Mouse (Mus musculus): Measurements from ENCODE around the gene 1700069L16Rik.

The 1700069L16Rik gene

DNA sequence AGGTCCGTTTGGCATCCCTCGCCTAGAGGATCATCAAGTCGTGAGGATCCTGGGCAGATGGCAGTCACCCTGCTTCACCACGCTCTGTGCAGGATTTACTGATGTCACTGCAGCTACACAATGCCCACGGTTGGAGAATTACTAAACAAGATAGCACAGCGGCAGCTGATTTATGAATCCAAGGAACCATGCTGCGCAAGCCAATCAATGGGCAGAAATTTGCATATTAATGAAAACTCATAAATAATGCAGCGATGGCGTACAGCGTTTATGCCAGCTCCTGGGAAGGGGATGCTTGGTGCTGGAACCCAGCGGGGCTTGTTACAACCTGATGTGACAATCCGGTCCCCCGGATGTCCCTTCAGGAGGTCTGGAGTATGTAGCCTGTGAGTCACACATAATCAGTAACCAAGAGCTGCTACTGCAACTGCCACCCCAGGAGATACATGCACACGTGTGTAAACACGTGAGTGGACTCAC is 34.5 kb downstream of the 1700069L16Rik start:
- DNase-seq (ENCODE audit: low read depth, low spot score), result no peak

DNA sequence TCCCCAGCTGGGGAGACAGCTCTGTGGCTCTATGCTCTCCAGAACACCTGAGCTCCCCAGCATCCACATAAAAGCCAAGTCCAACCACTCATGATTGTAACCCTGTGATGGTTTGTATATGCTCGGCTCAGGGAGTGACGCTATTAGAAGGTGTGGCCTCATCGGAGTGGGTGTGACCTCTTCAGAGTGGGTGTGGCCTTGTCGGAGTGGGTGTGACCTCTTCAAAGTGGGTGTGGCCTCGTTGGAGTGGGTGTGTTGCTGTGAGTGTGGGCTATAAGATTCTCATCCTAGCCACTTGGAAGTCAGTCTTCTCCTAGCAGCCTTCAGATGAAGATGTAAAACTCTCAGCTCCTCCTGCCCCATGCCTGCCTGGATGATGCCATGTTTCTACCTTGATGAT is 37.1 kb downstream of the 1700069L16Rik start:
- no peak for DNase-seq (ENCODE audit: low read depth, low spot score)

DNA sequence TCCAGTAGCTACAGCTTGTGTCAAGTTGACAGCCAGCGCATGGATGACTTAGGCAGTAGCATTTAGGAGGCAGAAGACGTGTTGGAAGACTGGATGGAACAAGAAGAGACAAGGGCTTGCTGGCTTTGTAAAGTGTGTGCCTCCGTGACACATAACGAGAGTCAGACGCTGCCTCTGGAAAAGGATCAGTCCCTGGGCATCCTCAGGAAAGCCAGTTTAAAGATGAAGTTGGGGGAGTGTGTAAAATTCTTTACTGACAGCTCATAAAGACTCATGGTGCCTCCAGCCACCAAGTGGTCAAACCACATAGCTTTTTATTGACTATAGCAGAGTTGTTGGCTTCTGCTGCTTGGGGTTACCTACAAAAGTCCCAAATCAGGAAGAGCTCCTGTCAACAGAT is 39.1 kb downstream of the 1700069L16Rik start:
- no peak for DNase-seq (ENCODE audit: low read depth, low spot score)

DNA sequence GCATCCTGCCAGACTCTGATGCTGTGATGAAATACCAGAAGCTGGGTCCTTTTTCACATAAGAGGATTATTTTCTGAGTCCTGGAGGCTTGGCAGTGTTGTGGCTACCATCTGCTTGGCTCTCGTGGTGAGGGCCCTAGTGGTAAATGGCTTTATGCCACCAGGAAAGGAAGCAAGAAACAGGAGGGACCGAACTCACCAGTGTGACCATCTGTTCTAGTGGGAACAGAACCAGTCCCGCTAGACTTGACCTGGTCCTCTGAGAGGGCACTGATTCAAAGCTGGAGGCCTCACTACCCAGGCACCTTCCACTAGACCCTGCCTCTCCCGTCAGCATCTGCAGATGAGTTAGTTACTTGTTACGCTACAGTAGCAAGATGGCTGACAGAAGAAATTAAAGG is 41.3 kb downstream of the 1700069L16Rik start:
- no peak for DNase-seq (ENCODE audit: low read depth, low spot score)

DNA sequence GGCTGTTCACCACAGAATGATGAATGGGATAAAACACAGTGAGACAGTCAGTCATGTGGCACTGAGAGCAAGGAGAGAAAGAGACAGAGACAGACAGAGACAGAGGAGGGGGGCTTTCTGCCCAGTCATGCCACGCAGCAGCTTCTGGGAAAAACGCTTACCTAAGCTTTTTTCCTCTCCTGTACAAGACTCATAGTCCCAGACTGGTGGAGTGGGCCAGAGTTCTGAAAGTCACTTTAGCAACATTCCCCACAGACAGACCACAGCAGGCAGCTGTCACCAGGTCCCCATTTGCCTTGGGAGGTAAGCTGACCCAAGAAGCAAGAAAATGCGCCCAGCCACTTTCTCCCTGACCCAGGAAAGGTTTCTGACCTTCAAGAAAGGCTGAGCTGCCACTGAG is 42.1 kb downstream of the 1700069L16Rik start:
- DNase-seq (ENCODE audit: low read depth, low spot score), result no peak

DNA sequence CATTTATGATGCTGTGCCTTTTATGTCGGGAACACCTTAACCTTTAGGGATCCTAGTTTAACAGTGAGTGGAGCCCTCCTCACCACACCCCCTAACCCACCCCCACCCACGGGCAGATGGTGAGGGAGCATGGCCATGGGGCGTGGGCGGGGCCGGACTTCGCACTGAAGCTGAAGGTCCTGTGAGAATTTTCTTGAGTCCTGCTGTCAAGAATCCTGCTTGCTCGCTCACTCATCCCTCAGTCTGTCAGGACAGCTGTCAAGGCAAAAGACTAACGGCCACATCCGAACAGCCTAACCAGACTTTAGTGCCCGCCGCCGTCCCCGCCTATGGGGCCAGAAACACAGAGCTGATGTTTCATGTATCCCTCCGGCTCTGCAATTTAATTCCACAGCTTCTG is 43.4 kb downstream of the 1700069L16Rik start:
- no peak for DNase-seq (ENCODE audit: low read depth, low spot score)

DNA sequence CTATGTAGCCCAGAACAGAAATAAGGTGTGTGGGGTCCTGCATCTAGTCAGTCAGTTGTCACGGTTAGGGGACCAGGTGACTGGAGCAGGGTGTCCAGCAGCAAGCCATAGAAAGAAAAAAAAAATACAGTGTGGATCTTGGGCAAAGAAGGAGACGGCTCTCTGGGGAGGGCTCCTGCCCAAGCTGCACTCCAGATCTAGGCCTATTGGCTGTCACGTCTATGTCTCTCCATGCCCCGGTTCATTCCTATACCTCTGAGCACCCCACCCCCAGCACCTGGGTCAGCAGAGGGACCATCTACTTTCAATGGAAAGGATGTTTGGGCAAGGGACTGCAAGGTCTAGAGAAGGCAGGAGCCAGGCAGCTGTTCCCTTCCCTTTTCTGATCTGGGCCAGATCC is 45.1 kb downstream of the 1700069L16Rik start:
- DNase-seq (ENCODE audit: low read depth, low spot score), result no peak

DNA sequence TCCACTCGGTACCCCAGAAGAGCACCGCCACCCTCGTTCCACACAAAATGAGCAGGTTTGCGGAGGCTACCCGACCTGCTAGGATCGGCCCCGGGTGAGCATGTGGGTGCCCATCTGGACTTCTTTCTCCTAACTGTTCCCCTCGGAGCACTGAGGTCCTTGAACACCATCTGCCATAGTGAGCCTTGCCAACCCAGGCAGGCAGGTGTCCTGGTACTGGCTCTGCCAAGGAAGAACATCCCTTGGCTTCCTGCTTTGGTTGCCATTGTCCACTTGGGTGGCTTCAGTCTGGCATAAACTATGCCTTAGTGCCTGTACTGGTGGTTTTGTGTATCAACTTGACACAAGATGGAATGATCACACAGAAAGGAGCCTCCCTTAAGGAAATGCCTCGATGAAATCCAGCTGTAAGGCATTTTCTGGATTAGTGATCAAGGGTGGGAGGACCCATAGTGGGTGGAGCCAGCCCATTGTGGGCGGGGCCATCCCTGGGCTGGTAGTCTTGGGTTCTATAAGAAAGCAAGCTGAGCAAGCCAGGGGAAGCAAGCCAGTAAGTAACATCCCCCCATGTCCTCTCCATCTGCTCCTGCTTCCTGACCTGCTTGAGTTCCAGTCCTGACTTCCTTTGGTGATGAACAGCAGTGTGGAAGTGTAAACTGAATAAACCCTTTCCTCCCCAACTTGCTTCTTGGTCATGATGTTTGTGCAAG is 45.7 kb downstream of the 1700069L16Rik start:
- DNase-seq (ENCODE audit: low read depth, low spot score), result no peak

DNA sequence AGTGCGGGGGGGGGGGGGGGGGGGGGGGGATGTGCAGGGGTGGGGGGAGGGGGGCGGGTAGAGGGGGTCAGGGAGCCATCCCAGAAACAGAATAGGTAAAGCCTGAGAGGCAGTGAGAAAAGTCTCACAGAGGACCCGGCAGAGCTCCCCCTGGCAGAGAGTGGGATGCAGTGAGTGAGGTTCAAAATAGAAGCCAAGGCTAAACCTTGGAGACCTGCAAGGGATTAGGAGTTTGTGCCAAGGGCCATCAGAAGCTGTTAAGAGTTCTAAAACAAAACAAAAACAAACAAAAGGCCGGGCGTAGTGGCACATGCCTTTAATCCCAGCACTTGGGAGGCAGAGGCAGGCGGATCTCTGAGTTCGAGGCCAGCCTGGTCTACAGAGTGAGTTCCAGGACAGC is 47.0 kb downstream of the 1700069L16Rik start:
- no peak for DNase-seq (ENCODE audit: low read depth, low spot score)

DNA sequence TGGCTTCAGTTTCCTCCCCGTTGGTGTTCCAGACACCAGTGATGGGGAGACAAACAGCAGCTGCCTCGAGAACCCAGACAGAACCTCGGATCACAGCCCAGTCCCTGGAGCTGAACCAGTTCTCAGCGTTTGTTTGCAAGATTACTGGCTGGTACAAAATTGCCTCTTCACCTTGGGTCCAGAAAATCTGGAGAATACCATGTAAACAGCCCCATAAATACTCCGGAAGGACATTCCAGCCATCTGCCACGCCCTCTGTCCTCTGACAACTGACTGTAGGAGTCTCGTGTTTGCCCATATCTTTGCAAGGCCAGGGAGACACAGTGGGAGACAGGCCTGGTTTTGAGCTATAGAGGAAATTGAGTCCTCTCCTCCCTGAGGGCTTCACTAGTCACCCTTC is 49.7 kb downstream of the 1700069L16Rik start:
- no peak for DNase-seq (ENCODE audit: low read depth, low spot score)

DNA sequence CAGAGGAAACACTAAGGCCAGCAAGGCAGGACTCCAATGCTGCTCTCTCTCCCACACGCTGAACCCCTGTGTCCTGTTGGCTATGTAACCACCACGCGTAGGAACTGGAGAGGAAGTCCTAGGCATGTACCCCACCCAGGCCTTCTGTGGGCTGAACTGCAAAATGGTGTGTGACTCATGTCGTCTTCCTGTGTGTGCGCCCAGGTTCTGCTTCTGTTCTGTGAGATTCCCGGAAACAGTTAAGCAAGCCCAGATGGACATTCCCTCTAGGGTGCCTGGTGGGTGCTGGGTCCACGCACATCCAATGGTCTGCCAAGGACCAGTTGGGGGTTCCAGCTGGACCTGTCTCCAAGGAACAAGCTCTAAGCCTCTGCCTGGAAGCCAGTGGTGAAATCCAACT is 52.1 kb downstream of the 1700069L16Rik start:
- DNase-seq (ENCODE audit: low read depth, low spot score), result no peak

DNA sequence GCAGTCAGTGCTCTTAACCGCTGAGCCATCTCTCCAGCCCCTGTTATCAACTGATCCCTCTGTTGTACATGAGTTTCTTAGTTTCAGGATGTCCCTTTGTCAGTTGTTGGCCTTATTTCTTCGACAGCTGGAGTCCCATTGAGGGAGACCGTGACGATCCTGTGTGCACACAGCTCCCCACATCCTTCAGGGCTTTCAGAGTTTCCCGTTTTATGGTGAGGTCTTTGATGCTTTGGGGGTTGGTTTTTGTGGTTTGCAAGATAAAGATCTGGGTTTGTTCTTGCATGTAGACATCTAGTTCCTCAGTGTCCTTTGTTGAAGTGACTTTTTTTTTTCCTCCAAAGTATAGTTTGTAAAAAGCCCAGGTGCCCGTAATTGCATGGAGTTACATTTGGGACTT is 54.0 kb downstream of the 1700069L16Rik start:
- DNase-seq (ENCODE audit: low read depth, low spot score), result no peak

DNA sequence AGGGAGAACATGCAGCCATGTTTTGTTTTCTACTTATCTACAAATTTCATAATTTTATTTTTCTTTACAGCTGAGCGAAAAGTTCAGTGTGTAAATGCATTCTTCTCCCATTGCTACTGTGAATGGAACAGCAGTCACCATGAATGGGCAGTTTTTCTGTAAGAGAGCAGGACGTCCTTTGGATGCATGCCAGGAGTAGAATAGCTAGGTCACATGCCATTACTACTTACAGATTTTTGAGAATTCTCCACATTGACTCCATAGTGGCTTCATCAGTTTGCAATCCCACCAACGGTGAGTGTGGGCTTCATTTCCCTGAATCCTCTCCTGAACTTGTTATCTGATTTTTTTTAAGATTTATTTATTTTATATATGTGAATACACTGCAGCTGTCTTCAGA is 54.5 kb downstream of the 1700069L16Rik start:
- no peak for DNase-seq (ENCODE audit: low read depth, low spot score)

DNA sequence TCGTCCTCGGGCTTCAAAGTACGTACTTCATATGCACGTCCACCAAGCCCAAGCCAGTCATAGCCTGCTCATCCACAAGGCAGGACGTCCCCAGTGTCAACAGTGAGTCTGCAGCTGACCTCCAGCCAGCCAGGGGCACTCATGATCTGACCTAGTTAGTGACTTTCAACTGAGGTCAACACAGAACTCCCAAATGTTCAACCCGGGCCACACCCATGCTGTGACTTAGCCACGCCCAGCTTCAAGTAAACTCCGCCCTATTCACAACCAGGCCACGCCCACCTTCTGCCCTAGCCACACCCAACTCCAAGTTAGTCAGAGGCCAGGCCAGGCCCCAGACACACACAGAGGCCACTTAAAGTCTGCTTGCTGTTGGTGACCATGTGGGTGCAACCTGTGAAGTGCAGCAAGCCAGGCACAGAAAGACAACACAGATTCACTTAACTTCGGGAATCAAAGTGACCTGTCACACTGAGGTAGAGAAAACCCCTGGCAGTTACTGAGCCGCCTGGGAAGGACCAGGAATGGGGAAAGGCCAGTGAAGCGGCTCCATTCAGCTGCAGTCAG is 59.9 kb downstream of the 1700069L16Rik start:
- no peak for DNase-seq (ENCODE audit: low read depth, low spot score)

DNA sequence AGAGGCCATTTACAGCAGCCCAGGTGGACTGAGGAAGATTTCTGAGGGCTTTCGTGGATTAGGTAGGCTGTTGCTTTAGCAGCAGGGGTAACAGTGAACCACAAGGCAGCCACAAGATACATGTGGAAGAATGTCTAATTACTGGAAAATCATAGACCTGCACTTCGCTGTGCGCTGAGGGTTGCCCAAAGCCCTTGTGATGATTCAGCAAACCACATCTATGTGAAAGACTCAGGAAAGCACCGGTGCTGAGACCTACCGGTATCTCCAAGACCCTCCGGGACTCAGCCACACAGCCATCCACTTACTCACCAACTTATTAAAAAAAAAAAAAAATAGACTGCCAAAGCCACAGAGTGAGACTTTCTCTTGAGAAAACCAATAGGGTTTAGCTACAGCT is 60.4 kb downstream of the 1700069L16Rik start:
- DNase-seq (ENCODE audit: low read depth, low spot score), result no peak

DNA sequence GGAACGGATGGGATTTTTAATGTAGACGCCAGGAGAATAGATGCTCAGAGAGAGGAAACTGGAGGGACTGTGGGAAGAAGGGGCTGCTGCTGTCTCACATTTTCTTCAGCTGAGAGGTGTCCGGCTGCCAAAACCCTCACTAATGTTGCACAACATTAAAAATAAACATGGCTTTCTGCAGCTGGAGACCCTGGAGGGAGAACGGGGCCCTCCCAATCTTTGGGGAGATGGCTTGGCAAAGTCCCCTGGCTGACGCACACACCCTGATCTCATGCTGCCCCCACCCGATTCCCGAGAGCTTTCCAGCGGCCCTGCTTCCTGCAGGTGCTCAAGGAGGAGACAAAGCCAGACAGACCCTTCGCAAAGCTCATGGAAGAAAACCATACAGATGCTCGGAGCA is 63.7 kb downstream of the 1700069L16Rik start:
- DNase-seq (ENCODE audit: low read depth, low spot score), result no peak

DNA sequence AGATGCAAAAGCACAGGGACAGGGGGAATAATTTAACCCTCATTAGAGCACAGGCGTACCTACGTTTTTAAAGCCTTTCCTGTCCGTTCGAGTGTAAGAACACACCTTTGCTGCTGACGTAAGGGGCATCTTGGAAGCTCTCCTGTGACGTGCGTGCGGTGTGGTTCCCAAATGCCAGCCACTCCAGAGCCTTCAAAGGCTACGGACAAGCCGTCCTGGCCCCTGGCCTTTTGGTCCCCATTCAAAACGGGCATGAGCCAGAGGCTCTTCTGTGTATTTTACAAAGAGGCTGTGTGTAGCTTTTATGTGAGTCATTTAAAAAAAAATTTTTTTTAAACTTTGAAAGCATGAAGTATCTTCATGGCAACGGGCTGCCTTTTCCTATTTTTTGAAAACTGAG is 69.8 kb downstream of the 1700069L16Rik start:
- no peak for DNase-seq (ENCODE audit: low read depth, low spot score)

DNA sequence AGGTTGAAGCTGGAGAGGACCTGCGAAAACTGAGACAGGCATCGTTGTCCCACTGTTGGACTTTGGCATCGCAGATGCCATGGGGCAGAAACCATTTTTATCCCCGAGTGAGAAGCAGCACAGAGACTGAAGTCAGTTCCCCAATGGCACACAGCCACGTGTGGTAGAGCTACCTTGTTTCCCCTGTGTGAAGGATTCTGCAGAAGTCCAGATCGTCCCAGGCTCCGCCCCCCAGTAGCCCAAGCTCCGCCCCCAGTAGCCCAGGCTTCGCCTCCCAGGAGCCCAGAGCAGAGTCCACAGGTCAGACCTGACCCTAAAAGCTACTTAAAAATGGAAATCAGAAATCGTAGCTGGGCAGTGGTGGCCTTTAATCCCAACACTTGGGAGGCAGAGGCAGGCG is 70.4 kb downstream of the 1700069L16Rik start:
- no peak for DNase-seq (ENCODE audit: low read depth, low spot score)

DNA sequence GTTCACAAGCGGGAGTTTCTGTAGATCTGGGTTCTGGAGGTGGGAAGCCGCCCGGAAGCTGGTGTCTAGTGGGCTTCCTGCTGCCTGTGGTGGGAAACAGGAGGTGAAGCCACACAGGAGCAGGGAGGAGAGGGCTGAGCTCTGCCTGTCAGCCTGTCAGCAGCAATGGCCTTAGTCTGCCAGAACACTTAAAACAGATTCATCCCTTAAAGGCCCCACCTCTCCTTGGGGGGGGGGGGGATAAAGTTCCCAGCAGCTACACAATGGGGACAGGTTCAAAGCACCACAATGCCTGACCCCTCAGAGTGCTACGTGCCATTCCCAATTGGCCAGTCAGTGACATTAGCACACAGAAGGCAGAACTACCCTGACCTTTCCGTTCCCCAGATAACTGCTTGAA is 72.4 kb downstream of the 1700069L16Rik start:
- DNase-seq (ENCODE audit: low read depth, low spot score), result no peak

DNA sequence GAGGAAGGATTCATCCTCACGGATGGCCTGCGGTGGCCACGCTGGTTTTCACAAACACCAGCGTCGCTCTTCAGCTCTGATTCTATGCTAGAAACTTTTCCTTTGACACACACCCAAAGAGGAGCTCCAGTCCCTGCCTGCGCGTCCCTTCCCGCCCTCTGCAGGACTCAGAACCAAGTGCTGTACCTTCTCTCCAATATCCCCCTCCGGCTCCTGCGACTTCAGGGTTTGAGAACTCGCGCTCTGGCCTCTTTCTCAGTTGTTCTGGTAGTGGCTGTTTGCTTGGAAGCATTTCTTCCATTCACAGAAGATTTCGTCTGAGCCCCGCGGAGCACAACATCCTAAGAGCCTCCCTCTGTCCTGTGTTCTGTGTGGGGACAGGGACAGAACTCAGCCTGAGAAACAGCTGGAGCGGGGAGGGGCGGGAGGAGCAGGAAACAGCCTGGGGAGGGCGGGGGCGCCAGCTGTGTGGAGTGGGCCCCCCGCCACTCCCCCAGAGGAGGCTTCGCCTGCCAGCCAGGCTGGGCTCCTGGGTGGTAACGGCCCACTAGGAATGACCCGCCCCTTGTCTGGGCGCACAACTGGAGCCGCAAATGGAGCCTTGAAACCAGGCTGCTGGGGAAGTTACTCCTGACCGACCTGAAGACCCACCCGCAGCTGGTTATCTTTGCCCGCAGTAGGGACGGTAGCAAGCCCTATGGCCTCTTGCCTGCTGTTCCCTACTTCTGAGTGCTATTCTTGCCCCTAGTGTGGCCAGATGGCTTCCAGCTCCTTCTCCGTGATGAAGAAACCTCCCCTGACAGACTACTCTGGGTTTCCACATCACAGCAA is 74.3 kb downstream of the 1700069L16Rik start, which contains the start of gene Cmklr1:
Gene Cmklr1, minus strand, starts transcription at position 392 of the 831 bp plus-strand sequence.
- no peak for DNase-seq (ENCODE audit: low read depth, low spot score)

DNA sequence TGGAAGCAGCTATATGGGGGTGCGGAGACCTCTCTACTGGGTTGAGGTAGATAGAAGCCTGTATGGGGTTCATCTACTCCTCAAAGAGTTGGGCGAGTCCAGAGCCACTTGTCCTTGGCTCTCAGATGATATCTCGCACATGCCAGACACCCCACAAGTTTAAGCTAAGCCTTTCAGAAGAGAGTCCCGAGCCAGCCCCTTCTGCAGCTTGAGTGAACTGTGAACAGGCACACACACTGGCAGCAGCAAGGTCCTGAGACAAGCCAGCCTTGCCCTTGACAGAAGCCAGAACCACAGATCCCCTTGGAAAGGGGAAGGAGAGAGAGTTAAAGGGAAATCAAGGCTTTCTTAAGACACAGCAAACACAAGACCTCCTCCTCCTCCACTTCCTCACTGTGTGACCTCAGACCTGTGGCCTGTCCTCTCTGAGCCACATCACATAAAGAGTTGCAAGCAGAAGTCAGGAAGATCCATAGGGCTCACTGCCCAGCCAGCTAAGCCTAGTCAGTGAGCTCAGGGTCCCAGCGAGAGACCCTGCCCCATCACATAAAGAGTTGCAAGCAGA is 75.8 kb downstream of the 1700069L16Rik start:
- DNase-seq (ENCODE audit: low read depth, low spot score), result no peak

DNA sequence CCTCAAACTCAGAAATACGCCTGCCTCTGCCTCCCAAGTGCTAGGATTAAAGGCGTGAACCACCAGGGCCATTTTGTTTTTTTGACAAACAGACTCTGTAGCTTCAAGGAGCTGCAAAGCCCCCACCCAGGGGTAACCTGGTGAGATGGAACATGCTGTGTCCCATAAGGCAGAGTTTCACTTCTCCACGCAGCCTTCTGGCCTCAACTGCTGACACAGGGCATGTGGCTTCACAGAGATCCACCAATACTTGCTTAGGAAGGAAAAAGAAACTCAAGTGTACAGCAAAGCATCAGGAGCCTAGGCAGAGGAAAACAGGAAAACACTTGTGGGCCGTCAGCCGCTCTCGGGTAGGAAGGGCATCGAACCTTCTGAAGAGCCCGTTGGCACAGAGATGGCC is 77.4 kb downstream of the 1700069L16Rik start:
- no peak for DNase-seq (ENCODE audit: low read depth, low spot score)

All from forelimb bud, embryonic 11.5 days (tissue).